8 mouse cellular contexts compared by ENCODE assay signal in the genomic region with DNA sequence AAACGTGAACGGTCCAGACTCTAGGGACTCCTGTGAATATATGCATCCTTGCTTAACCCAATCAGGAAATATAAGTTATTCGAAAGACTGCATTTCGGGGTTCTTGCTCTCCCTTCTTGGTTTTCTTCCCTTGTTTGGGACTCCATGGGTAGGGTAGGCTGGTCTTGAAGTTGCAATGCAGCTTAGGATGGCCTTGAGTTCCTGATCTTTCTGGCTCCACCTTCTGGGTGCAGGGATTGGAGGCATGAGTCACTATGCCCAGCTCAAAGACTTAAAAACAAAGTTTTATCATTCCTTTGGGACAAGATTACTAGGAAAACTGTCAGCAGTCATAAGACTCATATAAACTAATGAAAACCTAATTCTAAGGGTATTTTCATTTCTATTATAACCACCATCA.
DNase-seq lines count a peak whose midpoint lies in the region.
"Had no signal": no experiment of that assay in that cellular context is flagged by ENCODE, and none has a peak within 500 bp of the region (broad histone marks: within the 10 kb centered on the region; RNA-seq: fewer than 3 reads in every experiment).

No protein-coding gene starts in this region.

- peak; percentile 18 for DNase-seq in adrenal gland, adult 8-10 months
- no peak for DNase-seq in adrenal gland, adult 18-20 months (ENCODE audit: low spot score in 2 of 2)
- DNase-seq in ovary, adult 18-20 months (ENCODE audit: low spot score) = peak; percentile 8
- DNase-seq in ovary, postnatal 10 days (ENCODE audit: low spot score) = no peak
- peak; percentile 5 for DNase-seq in adipocyte (ENCODE audit: low spot score)
- no peak for DNase-seq in kidney, adult 8-10 months
- DNase-seq: gastrocnemius, postnatal 10 days; gastrocnemius, postnatal 36 days had no signal

Comparison
In these comparisons a context has a peak if more than half of its experiments do, and no peak if none do; other contexts are left out.
1. DNase-seq: peak in adrenal gland, adult 8-10 months (single experiment), ovary, adult 18-20 months (single experiment) and adipocyte (single experiment); none in adrenal gland, adult 18-20 months (0 of 2), ovary, postnatal 10 days (single experiment) and kidney, adult 8-10 months (0 of 2).